Mouse (Mus musculus): Measurements from ENCODE around the gene Impdh2. TPM values are rescaled to one million over a fixed set of nuclear protein-coding genes. Genes with fewer than 3 reads are reported as not detected.

Gene Impdh2
- total and polyA plus RNA-seq, 3 experiments = 405 to 485 (median 483) TPM

DNA sequence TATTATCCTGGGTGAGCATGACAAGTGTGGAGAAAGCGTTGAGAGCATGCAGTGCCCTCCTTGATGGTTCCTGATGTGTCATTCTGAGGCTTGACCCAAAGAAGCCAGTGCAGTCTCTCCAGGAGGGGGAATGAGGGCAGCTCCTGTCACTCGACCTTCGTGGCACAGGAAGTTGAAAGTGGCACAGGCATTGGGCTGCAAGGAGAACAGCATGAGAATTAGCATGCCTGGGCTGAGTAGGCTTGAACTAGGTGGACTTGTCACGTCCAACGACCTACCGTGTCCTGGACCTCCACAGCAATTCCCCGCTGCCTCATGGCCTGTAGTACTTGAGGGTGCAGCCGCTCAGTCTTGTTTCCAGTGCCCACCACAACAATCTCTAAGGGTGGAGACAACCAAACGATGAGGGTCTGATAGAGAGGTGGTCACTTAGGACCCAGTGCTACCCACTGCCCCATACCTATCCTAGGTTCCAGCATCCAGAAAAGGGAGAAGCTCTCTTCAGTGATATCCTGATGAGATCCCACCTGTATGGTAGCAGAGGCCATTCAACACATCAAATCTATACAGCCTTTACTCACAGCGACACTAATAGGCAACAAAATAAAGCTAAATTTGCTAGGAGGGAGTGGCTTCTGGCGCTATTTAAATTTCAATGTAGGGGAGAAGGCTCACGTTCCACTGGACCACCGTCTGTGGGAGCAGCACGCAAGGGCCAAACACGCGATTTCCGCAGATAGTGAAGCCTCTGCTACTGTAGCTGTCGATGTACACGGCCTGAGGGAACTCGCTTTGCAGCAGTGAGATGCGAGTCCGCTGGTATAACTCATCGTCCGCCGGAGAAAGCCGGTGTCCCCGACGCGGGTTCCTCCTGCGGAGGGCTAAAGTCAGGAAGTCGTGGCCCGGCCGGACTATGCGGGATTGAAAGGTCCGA, 6.1 kb downstream of the Impdh2 start:
- H3K79me2 ChIP-seq (replicated peaks; ENCODE audit: control insufficient read depth, extremely low read depth, insufficient read depth, poor library complexity, severe bottlenecking) = peaks cover 15% of the 10 kb centered on the region

DNA sequence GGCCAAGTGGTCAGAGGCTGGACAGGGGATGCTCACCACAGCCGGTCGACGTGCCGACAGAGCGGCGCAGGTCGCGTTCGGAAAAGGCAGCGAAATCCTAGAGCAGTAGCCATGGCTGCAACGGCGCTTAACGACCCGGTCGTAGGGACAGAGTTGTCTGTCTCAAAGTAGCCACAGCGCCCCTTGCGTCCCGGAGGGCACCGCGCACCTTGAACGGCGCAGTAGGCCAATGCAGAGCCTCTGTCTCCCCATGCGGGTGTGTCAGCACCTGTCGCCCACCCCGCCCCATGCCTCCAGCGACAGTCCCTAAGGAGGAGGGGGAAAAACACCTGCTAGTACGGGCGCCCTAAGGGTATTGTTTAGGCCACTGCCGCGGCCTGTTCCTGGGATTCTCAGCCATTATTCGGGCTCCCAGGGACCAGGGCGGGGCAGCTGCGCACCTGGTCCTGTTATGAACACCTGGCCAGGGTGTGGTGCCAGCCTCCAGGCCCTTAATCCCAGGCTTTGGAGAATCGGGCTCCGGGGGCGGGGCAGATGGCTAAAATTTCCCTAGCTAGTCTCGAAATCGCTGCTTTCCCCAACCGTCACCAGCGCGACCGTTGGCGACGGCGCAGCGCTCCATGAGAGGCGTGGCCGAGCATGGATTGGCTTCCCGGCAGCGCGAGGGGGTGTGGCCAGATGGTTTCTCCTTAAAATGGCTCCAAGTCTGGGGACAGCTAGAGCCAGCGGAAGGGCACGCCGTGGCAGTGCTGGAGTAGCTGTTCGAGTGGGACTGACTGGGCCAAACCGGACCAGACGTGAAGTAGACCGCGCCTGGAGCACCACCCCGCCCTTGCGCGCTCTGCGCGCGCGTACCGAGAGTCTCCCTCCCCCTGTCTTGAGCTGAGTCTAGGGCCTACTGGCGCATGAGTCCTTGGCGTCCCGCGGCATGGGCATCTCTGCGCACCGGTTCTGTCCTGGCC, 7.0 kb downstream of the Impdh2 start, which contains the start of gene Ndufaf3:
Ndufaf3 (minus strand) TSS at position 620 of the 962 bp plus-strand sequence.
- Histone ChIP-seq H3K27ac (ENCODE audit: insufficient read depth, low read depth) (peak within 1 kb of the TSS; percentile 95), H3K9me3 (replicated peaks; ENCODE audit: low read length) (no peaks in the 10 kb centered on the region), H3K4me1 (ENCODE audit: control insufficient read depth in 1 of 2, insufficient read depth in 2 of 2) (peaks cover 11 to 44% of the 10 kb centered on the region in 2 experiments), H3K9ac (ENCODE audit: insufficient read depth, low read depth) (peak within 1 kb of the TSS; percentile 87), H3K27me3 (replicated peaks) (no peaks in the 10 kb centered on the region), H3K79me2 (replicated peaks; ENCODE audit: control insufficient read depth, extremely low read depth, insufficient read depth, poor library complexity, severe bottlenecking) (peaks cover 7% of the 10 kb centered on the region), H3K4me2 (ENCODE audit: insufficient read depth, low read depth, poor library complexity, severe bottlenecking) (peak within 1 kb of the TSS; percentile 81), H3K36me3 (replicated peaks in 1 of 2; ENCODE audit: control insufficient read depth in 1 of 2, insufficient read depth in 1 of 2, low read length in 1 of 2) (peaks cover 46 to 54% of the 10 kb centered on the region in 2 experiments), H3K4me3 (replicated peaks in 1 of 3; ENCODE audit: low read depth in 2 of 3, low read length in 2 of 3, poor library complexity in 1 of 3) (peak within 1 kb of the TSS; percentile 73 to 90 (median 89))
- dilution Hi-C loops (cut with MboI; ENCODE audit: extremely low pct_ligation_motif_present, extremely low pct_unique_long_range_greater_than_20kb, low sequenced_read_pairs) (no loop called here), in situ Hi-C loops (cut with MboI; ENCODE audit: low pct_ligation_motif_present, low pct_unique_long_range_greater_than_20kb, low sequenced_read_pairs) (no loop called here)
- peak; percentile 96 for DNase-seq (ENCODE audit: extremely low read depth)
- no peak for TF ChIP-seq PAX5 (IDR thresholded peaks at IDR 0.05; ENCODE audit: low read length)
- peak; percentile 75 for TF ChIP-seq MAX (IDR thresholded peaks at IDR 0.05; ENCODE audit: low read length)
- TF ChIP-seq NELFE (IDR thresholded peaks at IDR 0.05; ENCODE audit: low read depth, low read length) = peak; percentile 100
- TF ChIP-seq ZNF384 (IDR thresholded peaks at IDR 0.05; ENCODE audit: low read depth, low read length) = no peak
- TF ChIP-seq NRF1 (IDR thresholded peaks at IDR 0.05; ENCODE audit: low read depth, low read length) = peak; percentile 69
- TF ChIP-seq JUN (IDR thresholded peaks at IDR 0.05; ENCODE audit: insufficient read depth, low read depth, low read length) = no peak; the same call in 1 of the 2 replicates
- TF ChIP-seq GABPA (IDR thresholded peaks at IDR 0.05; ENCODE audit: insufficient replicate concordance, low read depth, low read length) = peak; percentile 85
- no peak for TF ChIP-seq UBTF (IDR thresholded peaks at IDR 0.05; ENCODE audit: low read depth, low read length)
- TF ChIP-seq IRF4 (IDR thresholded peaks at IDR 0.05; ENCODE audit: low read depth, low read length) = peak; percentile 64
- TF ChIP-seq CHD1 (IDR thresholded peaks at IDR 0.05; ENCODE audit: low read depth, low read length) = peak; percentile 37; the same call in 1 of the 2 replicates
- TF ChIP-seq TCF12 (IDR thresholded peaks at IDR 0.05; ENCODE audit: low read depth, low read length) = peak; percentile 85
- no peak; the same call in 1 of the 2 replicates for TF ChIP-seq EP300 (IDR thresholded peaks at IDR 0.05; ENCODE audit: low read length)
- no peak for TF ChIP-seq USF1 (IDR thresholded peaks at IDR 0.05; ENCODE audit: low read depth, low read length)

More for the DNA sequence above, 6.1 kb downstream of the Impdh2 start:
- Histone ChIP-seq H3K27me3 (replicated peaks) (no peaks in the 10 kb centered on the region), H3K4me2 (ENCODE audit: insufficient read depth, low read depth, poor library complexity, severe bottlenecking) (peak overlapping the region; percentile 72), H3K9ac (ENCODE audit: insufficient read depth, low read depth) (peak overlapping the region; percentile 87), H3K9me3 (replicated peaks; ENCODE audit: low read length) (no peaks in the 10 kb centered on the region), H3K36me3 (replicated peaks in 1 of 2; ENCODE audit: control insufficient read depth in 1 of 2, insufficient read depth in 1 of 2, low read length in 1 of 2) (peaks cover 43 to 54% of the 10 kb centered on the region in 2 experiments), H3K27ac (ENCODE audit: insufficient read depth, low read depth) (peak overlapping the region; percentile 91), H3K4me3 (replicated peaks in 1 of 3; ENCODE audit: low read depth in 2 of 3, low read length in 2 of 3, poor library complexity in 1 of 3) (peak overlapping the region; percentile 73 to 90 (median 89)), H3K4me1 (ENCODE audit: control insufficient read depth in 1 of 2, insufficient read depth in 2 of 2) (peaks cover 17 to 53% of the 10 kb centered on the region in 2 experiments)
- TF ChIP-seq ZKSCAN1 (IDR thresholded peaks at IDR 0.05; ENCODE audit: borderline replicate concordance, low read depth, low read length) = no peak
- TF ChIP-seq MAFK (IDR thresholded peaks at IDR 0.05; ENCODE audit: insufficient replicate concordance, low read length) = no peak
- no peak for TF ChIP-seq TCF12 (IDR thresholded peaks at IDR 0.05; ENCODE audit: low read depth, low read length)
- TF ChIP-seq RAD21 (IDR thresholded peaks at IDR 0.05; ENCODE audit: low read depth, low read length) = no peak
- TF ChIP-seq MAX (IDR thresholded peaks at IDR 0.05; ENCODE audit: low read length) = no peak
- TF ChIP-seq ELF1 (IDR thresholded peaks at IDR 0.05; ENCODE audit: low read depth, low read length) = no peak; the same call in 1 of the 2 replicates
- no peak for TF ChIP-seq TBP (conservative IDR thresholded peaks at IDR 0.05; ENCODE audit: low read depth, low read length)
- TF ChIP-seq ZC3H11A (IDR thresholded peaks at IDR 0.05; ENCODE audit: low read depth, low read length) = no peak
- TF ChIP-seq MYC (IDR thresholded peaks at IDR 0.05; ENCODE audit: low read depth, low read length) = no peak
- peak; percentile 84 for TF ChIP-seq POLR2AphosphoS2 (IDR thresholded peaks at IDR 0.05; ENCODE audit: low read depth, low read length)
- no peak for TF ChIP-seq SIN3A (IDR thresholded peaks at IDR 0.05; ENCODE audit: low read length)
- 0 out of 2 replicates have a peak, but pooled peaks have one; percentile 43 for TF ChIP-seq BHLHE40 (IDR thresholded peaks at IDR 0.05; ENCODE audit: low read depth, low read length)
- TF ChIP-seq ZNF384 (IDR thresholded peaks at IDR 0.05; ENCODE audit: low read depth, low read length) = no peak
- TF ChIP-seq HCFC1 (IDR thresholded peaks at IDR 0.05; ENCODE audit: low read depth, low read length) = no peak
- no peak for TF ChIP-seq CHD1 (IDR thresholded peaks at IDR 0.05; ENCODE audit: low read depth, low read length)
- no peak for TF ChIP-seq SMC3 (IDR thresholded peaks at IDR 0.05; ENCODE audit: low read depth, low read length)
- TF ChIP-seq KAT2A (IDR thresholded peaks at IDR 0.05; ENCODE audit: insufficient replicate concordance, low read length) = no peak
- no peak for TF ChIP-seq NELFE (IDR thresholded peaks at IDR 0.05; ENCODE audit: low read depth, low read length)
- TF ChIP-seq ZMIZ1 (IDR thresholded peaks at IDR 0.05; ENCODE audit: low read depth, low read length) = peak; percentile 46
- TF ChIP-seq GABPA (IDR thresholded peaks at IDR 0.05; ENCODE audit: insufficient replicate concordance, low read depth, low read length) = no peak
- TF ChIP-seq CTCF (conservative IDR thresholded peaks at IDR 0.05 in 1 of 2, IDR thresholded peaks at IDR 0.05 in 1 of 2; ENCODE audit: low read depth in 2 of 2, low read length in 2 of 2) = no peak
- TF ChIP-seq ETS1 (conservative IDR thresholded peaks at IDR 0.05; ENCODE audit: low read depth, low read length) = no peak
- no peak for TF ChIP-seq MXI1 (IDR thresholded peaks at IDR 0.05; ENCODE audit: low read depth, low read length)
- TF ChIP-seq RCOR1 (conservative IDR thresholded peaks at IDR 0.05; ENCODE audit: low read depth, low read length) = no peak
- TF ChIP-seq MEF2A (IDR thresholded peaks at IDR 0.05; ENCODE audit: borderline replicate concordance, low read depth, low read length) = no peak
- TF ChIP-seq POLR2A (IDR thresholded peaks at IDR 0.05; ENCODE audit: low read depth, low read length) = peak; percentile 16; the same call in 1 of the 2 replicates
- no peak for TF ChIP-seq PAX5 (IDR thresholded peaks at IDR 0.05; ENCODE audit: low read length)
- no peak; the same call in 1 of the 2 replicates for TF ChIP-seq CHD2 (IDR thresholded peaks at IDR 0.05; ENCODE audit: low read length)
- TF ChIP-seq USF2 (conservative IDR thresholded peaks at IDR 0.05; ENCODE audit: low read depth, low read length) = no peak
- TF ChIP-seq MAZ (IDR thresholded peaks at IDR 0.05; ENCODE audit: low read depth, low read length) = no peak
- TF ChIP-seq EP300 (IDR thresholded peaks at IDR 0.05; ENCODE audit: low read length) = no peak
- TF ChIP-seq NRF1 (IDR thresholded peaks at IDR 0.05; ENCODE audit: low read depth, low read length) = no peak
- TF ChIP-seq USF1 (IDR thresholded peaks at IDR 0.05; ENCODE audit: low read depth, low read length) = no peak
- TF ChIP-seq E2F4 (IDR thresholded peaks at IDR 0.05; ENCODE audit: insufficient replicate concordance, low read depth, low read length) = no peak
- no peak for TF ChIP-seq IRF4 (IDR thresholded peaks at IDR 0.05; ENCODE audit: low read depth, low read length)
- TF ChIP-seq JUN (IDR thresholded peaks at IDR 0.05; ENCODE audit: insufficient read depth, low read depth, low read length) = no peak
- dilution Hi-C loops (cut with MboI; ENCODE audit: extremely low pct_ligation_motif_present, extremely low pct_unique_long_range_greater_than_20kb, low sequenced_read_pairs) = no loop called here
- in situ Hi-C loops (cut with MboI; ENCODE audit: low pct_ligation_motif_present, low pct_unique_long_range_greater_than_20kb, low sequenced_read_pairs) = no loop called here
- DNase-seq (ENCODE audit: extremely low read depth) = no peak
